Mouse (Mus musculus) CD4-positive, CD25-positive, alpha-beta regulatory T cell, adult 4 months (primary cell): ENCODE data around the gene Amer1. TPM values are rescaled to one million over a fixed set of nuclear protein-coding genes. Genes with fewer than 3 reads are reported as not detected.

ENCODE experiments used
- ATAC-seq: one replicate; pipeline ENCODE4 v1.8.0; 2017
- polyA plus RNA-seq, 2 experiments: library from polyadenylated mRNA; unstranded; fragments of 100-300 nt; shearing (Covaris generic); gene quantifications; one replicate each; pipeline ENCODE4 v1.2.1; 2017

The Amer1 gene
- polyA plus RNA-seq: 10 to 100 TPM in 1 of 2 experiments, 1 to 10 TPM in 1; 7.8 to 10.2 TPM

- peak; percentile 95 for ATAC-seq
Measured at GRCm38 (mm10) chrX:95444776-95445111, at the start of gene Amer1. Gene Amer1 (minus strand): TSS chrX:95444872.

- no peak for ATAC-seq
Measured at GRCm38 (mm10) chrX:95457166-95457565, 12.5 kb upstream of the Amer1 start.

GRCm38 (mm10) chrX:95445866-95446265, 1.2 kb upstream of the Amer1 start:
- ATAC-seq: no peak

- no peak for ATAC-seq
Measured at GRCm38 (mm10) chrX:95445141-95445540, 469 bp upstream of the Amer1 start.

- ATAC-seq: peak; percentile 54
Measured at GRCm38 (mm10) chrX:95443898-95444775, 535 bp downstream of the Amer1 start.

- no peak for ATAC-seq
Measured at GRCm38 (mm10) chrX:95443390-95443789, 1.3 kb downstream of the Amer1 start.

- ATAC-seq: no peak
Measured at GRCm38 (mm10) chrX:95442261-95442660, 2.4 kb downstream of the Amer1 start.

- no peak for ATAC-seq
Measured at GRCm38 (mm10) chrX:95441290-95441689, 3.4 kb downstream of the Amer1 start.

GRCm38 (mm10) chrX:95438491-95438890, 6.2 kb downstream of the Amer1 start:
- ATAC-seq: no peak

GRCm38 (mm10) chrX:95437236-95437635, 7.4 kb downstream of the Amer1 start:
- ATAC-seq: no peak

- ATAC-seq: no peak
Measured at GRCm38 (mm10) chrX:95373101-95373500, 71.6 kb downstream of the Amer1 start.

Other genes starting within 250 kb of the Amer1 start
- gene Arhgef9, start 248.0 kb downstream of the Amer1 start, polyA plus RNA-seq: under 1 TPM; 0.48 to 0.82 TPM
- gene Asb12, start 113.1 kb upstream of the Amer1 start, polyA plus RNA-seq: not detected
- not detected for gene Pfn5, start 113.2 kb upstream of the Amer1 start, polyA plus RNA-seq
- 1 to 10 TPM; 3.8 to 7.4 TPM for gene Zc4h2, start 213.6 kb upstream of the Amer1 start, polyA plus RNA-seq